Mouse (Mus musculus): ENCODE results near the gene Sspn.

GRCm38 (mm10) chr6:146010093-146010764 is 78.8 kb downstream of the Sspn start:
- no peak for TF ChIP-seq POLR2AphosphoS5 (IDR thresholded peaks at IDR 0.05; ENCODE audit: insufficient replicate concordance, low read depth, low read length)
- TF ChIP-seq GATA1 (IDR thresholded peaks at IDR 0.05; ENCODE audit: borderline replicate concordance, low read length): no peak
